Mouse (Mus musculus): ENCODE results near the gene Acadl.

- TF ChIP-seq CTCF (IDR thresholded peaks at IDR 0.05; ENCODE audit: insufficient read depth, low read length) (no peak), POLR2A (IDR thresholded peaks at IDR 0.05; ENCODE audit: borderline replicate concordance, extremely low read depth, low read depth, low read length) (no peak)
These were observed 31.1 kb downstream of the Acadl start for GRCm38 (mm10) chr1:66831824-66832600.

Measured in lung, adult 2 months (tissue).